Mouse (Mus musculus) myocyte (in vitro differentiated cells): Measurements from ENCODE around the gene Sult6b2.

Source experiments
- CEBPB ChIP-seq: IDR thresholded peaks from 2 replicates; pipeline ENCODE4 v1.6.1; 2011; ENCODE audit warnings: mild to moderate bottlenecking, moderate library complexity; ENCODE audit not compliant: poor library complexity, insufficient read depth, severe bottlenecking
- E2F4 ChIP-seq: IDR thresholded peaks from one replicate; pipeline ENCODE4 v1.6.1; 2011; ENCODE audit warnings: mild to moderate bottlenecking, control low read depth, moderate library complexity; ENCODE audit not compliant: insufficient read depth
- MAX ChIP-seq: IDR thresholded peaks from one replicate; pipeline ENCODE4 v1.6.1; 2011; ENCODE audit warnings: low read depth, mild to moderate bottlenecking, control low read depth
- MYOD1 ChIP-seq, 3 experiments: IDR thresholded peaks; one replicate each; pipeline ENCODE4 v1.6.1; 2011; ENCODE audit warnings: control low read depth in 2 of 3, low read depth in 2 of 3, mild to moderate bottlenecking in 2 of 3, moderate library complexity in 1 of 3; ENCODE audit not compliant: insufficient read length in 2 of 3, control insufficient read depth in 1 of 3
- MYOG ChIP-seq, 3 experiments: IDR thresholded peaks; one replicate each; pipeline ENCODE4 v1.6.1; 2011; ENCODE audit warnings: control low read depth in 2 of 3, low read depth in 2 of 3, mild to moderate bottlenecking in 2 of 3; ENCODE audit not compliant: insufficient read length in 2 of 3, control insufficient read depth in 1 of 3, insufficient read depth in 1 of 3
- POLR2A ChIP-seq: IDR thresholded peaks from one replicate; pipeline ENCODE4 v1.6.1; 2011; ENCODE audit warnings: low read depth, mild to moderate bottlenecking, control low read depth, moderate library complexity; ENCODE audit not compliant: insufficient read length
- POLR2AphosphoS2 ChIP-seq: IDR thresholded peaks from one replicate; pipeline ENCODE4 v1.6.1; 2011; ENCODE audit warnings: low read depth, control low read depth; ENCODE audit not compliant: insufficient read length
- SRF ChIP-seq: IDR thresholded peaks from one replicate; pipeline ENCODE4 v1.6.1; 2011; ENCODE audit warnings: low read depth; ENCODE audit not compliant: control insufficient read depth, insufficient read length
- TCF12 ChIP-seq: IDR thresholded peaks from one replicate; pipeline ENCODE4 v1.6.1; 2011; ENCODE audit warnings: mild to moderate bottlenecking, control low read depth; ENCODE audit not compliant: poor library complexity, insufficient read depth, severe bottlenecking
- TCF3 ChIP-seq: IDR thresholded peaks from one replicate; pipeline ENCODE4 v1.6.1; 2011; ENCODE audit warnings: low read depth, control low read depth; ENCODE audit not compliant: insufficient read length
- USF1 ChIP-seq: IDR thresholded peaks from one replicate; pipeline ENCODE4 v1.6.1; 2011; ENCODE audit warnings: low read depth, mild to moderate bottlenecking, control low read depth, moderate library complexity

GRCm38 (mm10) chr6:142799704-142800374 is 4.5 kb downstream of the Sult6b2 start:
- TF ChIP-seq POLR2A (no peak), MYOG (IDR thresholded peaks at IDR 0.05; ENCODE audit: control insufficient read depth in 1 of 3, insufficient read depth in 1 of 3, insufficient read length in 2 of 3, low read depth in 2 of 3) (no peak), CEBPB (no peak), POLR2AphosphoS2 (no peak), MYOD1 (IDR thresholded peaks at IDR 0.05; ENCODE audit: control insufficient read depth in 1 of 3, insufficient read length in 2 of 3, low read depth in 2 of 3) (no peak), MAX (no peak), TCF12 (no peak), USF1 (no peak), TCF3 (no peak), E2F4 (no peak), SRF (no peak)
